Mouse (Mus musculus): ENCODE results near the gene Cwc25.

Gene Cwc25

GRCm38 (mm10) chr11:97766154-97766881 is at the start of gene Cwc25:
TSS of gene Cwc25 (minus strand) at chr11:97766556.
- DNase-seq (ENCODE audit: low read depth, low spot score): peak; percentile 97

GRCm38 (mm10) chr11:97815736-97816135 is 49.4 kb upstream of the Cwc25 start:
- no peak for DNase-seq (ENCODE audit: low read depth, low spot score)

DNA sequence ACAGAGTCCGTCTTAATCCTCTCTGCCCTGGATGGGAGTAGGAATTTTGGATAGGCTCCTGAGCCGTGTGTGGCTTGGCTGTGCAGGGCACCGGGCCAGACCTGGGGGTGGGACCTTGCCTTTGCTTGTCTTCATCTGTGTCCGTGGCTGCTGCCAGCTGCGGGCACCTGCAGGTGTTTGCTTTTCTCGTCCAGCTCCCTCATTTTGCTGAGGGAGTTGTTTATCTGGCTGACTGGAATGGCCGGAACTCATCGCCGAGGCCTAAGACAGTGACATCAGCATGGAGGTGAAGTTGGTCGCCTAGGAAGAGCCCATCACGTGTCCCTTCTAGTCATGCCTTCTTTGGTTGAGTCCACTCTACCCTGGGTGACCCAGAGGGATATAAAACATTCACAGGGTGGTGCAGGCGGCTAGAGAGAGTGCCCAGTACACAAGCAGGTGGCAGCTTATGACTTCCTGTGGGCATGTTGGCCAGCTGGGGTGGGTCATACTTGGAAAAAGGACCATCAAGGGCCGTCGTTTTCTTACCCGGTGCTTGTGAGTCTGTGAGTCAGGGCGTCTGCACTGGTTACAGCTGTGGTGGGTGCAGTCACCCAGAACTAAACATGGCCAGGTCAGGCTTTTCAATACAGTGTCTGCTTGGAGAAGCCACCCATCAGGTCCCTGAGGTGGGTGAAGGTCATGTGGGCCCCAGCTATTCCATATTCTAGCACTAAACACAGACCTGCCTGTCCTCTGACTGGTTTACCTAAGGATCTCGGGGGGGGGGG is 47.6 kb upstream of the Cwc25 start:
- no peak for DNase-seq (ENCODE audit: low read depth, low spot score)

DNA sequence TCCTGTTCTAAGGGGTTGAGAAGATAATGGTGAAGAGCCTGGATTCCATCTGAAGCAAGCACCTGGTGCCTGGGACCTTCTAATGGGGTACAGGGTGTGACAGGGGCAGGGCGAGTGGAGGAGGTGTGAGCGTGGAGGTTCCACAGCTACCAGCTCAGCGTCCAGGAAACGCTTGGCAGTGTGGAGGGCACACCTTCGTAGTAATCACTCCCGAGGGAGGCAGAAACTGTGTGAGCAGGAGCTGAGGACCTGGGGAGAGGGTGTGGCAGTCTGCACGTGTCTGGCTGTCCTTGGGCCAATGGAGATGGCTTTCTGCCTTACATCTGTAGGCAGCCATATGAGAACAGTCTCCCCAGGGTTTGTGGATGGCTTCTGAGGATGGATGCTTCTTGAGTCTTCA is 46.7 kb upstream of the Cwc25 start:
- no peak for DNase-seq (ENCODE audit: low read depth, low spot score)

GRCm38 (mm10) chr11:97812491-97812921 is 46.1 kb upstream of the Cwc25 start:
- no peak for DNase-seq (ENCODE audit: low read depth, low spot score)

DNA sequence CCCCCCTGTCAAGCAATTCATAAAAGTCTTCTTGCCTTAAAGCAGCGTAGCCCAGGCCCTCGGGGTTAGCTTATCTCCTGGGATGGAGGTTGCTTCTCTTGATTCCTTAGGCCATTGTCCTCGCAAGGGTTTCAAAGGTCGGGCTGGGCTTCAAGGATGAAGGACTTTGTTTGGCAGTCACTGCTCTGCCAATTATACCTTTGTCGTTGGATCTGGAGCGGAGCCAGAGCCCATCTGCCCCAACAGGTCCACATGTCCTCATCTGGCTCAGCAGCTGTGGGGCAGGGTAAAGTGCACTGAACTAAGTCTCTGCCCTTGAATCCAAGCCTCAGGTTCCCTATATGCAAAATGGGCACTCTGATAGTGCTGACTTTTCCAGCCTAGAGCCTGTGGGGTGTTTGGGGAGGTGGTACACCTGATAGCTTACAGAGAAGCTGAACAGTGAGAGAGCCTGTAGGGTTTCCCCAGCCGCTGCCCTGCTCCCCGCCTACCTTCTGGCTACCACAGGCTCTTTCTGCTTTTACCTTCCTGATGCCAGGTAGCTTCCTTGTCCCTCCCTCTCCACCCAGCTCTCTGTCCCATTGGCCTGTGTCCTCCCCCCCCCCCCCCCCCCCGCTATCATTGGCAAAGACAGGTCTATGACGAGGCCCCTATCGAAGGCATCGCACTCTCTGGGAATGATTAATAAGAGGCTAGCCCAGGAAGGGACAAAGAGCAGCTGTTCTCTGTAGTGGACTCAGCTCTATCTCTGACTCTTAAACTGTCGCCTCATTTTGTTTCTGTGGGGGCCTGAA is 45.4 kb upstream of the Cwc25 start:
- DNase-seq (ENCODE audit: low read depth, low spot score): no peak

DNA sequence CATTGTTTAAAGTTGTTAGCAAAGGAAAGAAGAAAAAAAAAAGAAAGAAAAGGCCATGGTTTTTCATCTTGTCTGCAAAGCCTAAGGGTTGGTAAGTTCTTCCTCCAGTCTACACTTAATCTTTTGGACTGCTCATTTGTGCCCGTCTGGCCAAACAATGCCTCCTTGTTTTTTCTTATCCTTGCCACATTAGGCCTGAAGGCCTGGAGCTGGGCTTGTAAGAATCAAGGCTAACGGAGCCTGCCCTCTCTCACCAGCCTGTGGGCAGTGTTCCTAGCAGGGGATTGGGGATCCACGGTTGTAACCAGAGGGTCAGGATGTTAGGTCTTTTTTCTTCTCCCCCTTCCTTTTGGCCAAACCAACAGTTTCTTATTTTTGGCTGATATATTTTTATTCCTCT is 44.6 kb upstream of the Cwc25 start:
- no peak for DNase-seq (ENCODE audit: low read depth, low spot score)

- DNase-seq (ENCODE audit: low read depth, low spot score): no peak
Measured at GRCm38 (mm10) chr11:97810356-97810755, 44.0 kb upstream of the Cwc25 start.

DNA sequence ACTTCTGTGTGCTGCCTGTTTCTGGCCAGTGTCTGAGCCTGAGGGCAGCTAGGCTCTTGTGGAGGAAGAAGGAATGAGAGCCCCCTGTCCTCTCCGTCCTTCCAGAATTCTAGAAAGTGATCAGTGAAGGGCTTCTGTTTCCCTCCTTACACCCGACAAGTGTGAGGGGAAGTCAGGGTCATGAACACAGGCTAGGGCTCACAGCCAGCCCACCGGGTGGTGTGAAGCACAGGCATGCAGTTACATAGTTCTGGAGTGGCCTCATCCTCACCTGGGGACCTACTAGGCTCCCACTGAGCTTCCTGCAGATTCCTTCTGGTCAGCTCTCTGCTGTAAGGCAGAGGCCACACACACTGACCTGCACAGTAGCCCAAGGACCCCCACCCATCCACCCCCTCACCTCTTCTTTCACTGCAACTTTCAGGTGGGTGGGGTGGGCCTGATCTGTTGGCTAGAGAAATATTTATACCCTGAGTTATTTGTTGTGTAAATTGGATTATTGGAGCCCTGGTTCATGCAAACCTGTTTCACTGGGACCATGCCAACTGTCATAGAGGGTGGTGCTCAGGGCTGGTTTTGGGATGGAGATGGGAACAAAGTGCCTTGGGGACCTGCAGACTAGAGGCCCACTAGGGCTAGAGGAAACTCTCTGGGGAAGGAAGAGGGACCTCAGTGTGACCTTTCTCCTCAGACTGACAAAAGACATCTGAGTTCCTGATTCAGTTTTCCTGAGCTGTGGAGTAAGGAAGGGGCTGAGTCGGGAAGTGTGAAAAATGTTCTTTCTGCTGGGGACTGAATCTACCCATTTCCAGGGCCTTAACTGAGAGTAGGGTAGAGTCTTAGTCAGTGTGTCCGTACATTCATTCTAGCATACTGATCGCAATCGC is 43.1 kb upstream of the Cwc25 start:
- no peak for DNase-seq (ENCODE audit: low read depth, low spot score)

GRCm38 (mm10) chr11:97808621-97809234 is 42.4 kb upstream of the Cwc25 start:
- no peak for DNase-seq (ENCODE audit: low read depth, low spot score)

- DNase-seq (ENCODE audit: low read depth, low spot score): no peak
Measured at GRCm38 (mm10) chr11:97808093-97808492, 41.7 kb upstream of the Cwc25 start.

DNA sequence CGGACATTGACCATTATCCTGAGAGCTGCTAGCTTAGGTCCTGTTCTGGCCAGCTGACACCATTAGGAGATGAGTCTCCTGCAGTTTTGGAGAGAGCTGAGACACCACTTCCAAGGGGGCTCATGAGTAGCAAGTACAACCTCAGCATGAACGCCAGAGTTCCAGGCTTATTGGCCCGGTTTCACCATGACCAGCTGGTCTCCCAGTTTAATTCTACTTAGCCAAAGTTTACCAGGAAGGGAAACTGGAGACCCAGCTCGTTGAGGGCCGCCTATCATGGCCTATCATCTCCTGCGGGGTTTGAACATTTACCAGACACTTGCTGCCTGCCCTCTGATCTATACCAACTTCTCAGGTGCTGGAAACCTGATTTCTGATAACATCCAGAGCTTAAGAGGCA is 41.3 kb upstream of the Cwc25 start:
- no peak for DNase-seq (ENCODE audit: low read depth, low spot score)

- DNase-seq (ENCODE audit: low read depth, low spot score): no peak
Measured at GRCm38 (mm10) chr11:97806613-97806964, 40.2 kb upstream of the Cwc25 start.

- no peak for DNase-seq (ENCODE audit: low read depth, low spot score)
Measured at GRCm38 (mm10) chr11:97805662-97806612, 39.6 kb upstream of the Cwc25 start.

- DNase-seq (ENCODE audit: low read depth, low spot score): no peak
Measured at GRCm38 (mm10) chr11:97804841-97805661, 38.7 kb upstream of the Cwc25 start.

GRCm38 (mm10) chr11:97803847-97804246 is 37.5 kb upstream of the Cwc25 start:
- no peak for DNase-seq (ENCODE audit: low read depth, low spot score)

DNA sequence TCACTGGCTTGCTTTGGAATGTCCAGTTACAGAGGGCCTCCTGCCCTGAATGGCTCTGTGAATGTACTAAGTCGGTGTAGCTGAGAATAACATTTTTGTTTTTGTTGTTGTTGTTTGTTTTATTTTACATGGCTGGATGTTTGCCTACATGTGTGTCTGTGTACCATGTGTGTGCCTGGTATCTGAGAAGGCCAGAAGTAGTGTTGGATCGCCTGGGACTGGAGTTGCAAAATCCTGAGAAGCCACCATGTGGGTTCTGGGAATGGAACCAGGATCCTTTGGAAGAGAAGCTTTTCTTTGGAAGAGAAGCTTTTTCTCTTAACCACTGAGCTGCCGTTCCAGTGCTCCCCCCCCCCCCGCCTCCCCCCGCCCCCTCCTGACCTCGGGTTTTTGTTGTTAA is 36.1 kb upstream of the Cwc25 start:
- DNase-seq (ENCODE audit: low read depth, low spot score): no peak

- DNase-seq (ENCODE audit: low read depth, low spot score): no peak
Measured at GRCm38 (mm10) chr11:97802194-97802470, 35.8 kb upstream of the Cwc25 start.

Measured in telencephalon, adult 2 months (tissue).